Mouse (Mus musculus) spleen, adult 12 weeks (tissue): ENCODE data around the gene Fbxo11.

ENCODE experiments used
- DNase-seq: peaks from one replicate; pipeline ENCODE4 v3.0.0; 2022; ENCODE audit warnings: low spot score

Gene Fbxo11

DNA sequence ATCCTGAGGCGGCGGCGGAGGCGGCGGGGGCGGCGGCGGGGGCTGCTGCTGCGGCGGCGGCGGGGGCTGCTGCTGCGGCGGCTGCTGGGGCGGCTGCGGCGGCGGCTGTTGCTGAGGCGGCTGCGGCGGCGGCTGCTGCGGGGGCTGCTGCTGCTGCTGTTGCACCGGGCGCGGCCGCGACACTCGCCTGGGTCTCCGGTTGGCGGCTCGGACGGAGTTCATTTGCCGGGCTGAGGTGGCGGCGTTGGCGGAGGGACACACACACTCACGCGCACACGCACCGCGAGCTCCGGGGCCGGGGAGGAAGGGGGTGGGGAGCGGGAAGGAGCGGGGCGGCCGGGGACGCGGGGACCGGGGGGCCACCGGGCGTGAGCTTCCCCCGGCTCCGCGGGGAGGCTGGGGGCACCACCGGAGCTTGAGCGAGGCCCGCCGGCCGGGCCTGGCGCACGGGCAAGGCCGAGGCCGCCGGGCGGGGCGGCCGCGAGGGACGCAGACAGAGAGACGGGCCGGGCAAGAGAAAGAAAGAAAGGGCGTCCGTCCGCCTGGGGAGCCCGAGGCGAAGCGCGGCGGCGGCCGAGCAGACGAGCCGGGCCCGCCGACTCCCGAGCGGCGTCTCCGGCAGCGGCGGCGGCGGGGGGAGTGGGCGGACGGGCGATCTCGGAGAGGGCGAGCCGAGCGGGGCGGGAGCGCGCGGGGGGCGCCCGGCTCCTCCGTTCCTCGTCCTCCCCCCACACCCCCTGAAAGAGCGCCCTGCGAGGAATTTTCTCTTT, at the start of gene Fbxo11:
Gene Fbxo11 (minus strand): TSS at position 261 of the 770 bp plus-strand sequence.
- peak; percentile 51 for DNase-seq

DNA sequence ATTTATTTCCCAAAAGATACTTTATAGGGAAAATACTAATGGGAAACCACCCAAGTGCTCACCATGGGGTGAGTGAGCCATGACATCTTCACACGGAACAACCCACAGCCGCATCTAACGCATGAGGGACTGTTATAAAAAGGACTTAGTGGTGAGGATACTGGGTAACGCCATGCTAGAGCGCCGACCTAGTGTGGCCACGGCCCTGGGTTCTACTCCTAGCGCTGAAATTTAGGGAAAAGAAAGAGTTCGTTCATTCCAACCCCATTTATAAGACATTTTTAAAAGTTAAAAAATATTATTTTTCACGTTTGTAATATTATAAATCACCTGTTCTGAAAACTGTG, 48.8 kb upstream of the Fbxo11 start:
- no peak for DNase-seq

GRCm38 (mm10) chr17:88113015-88113882, 48.2 kb upstream of the Fbxo11 start:
- DNase-seq = peak; percentile 42

- DNase-seq = peak; percentile 40
Observed at GRCm38 (mm10) chr17:88111865-88112645, 47.0 kb upstream of the Fbxo11 start.

DNA sequence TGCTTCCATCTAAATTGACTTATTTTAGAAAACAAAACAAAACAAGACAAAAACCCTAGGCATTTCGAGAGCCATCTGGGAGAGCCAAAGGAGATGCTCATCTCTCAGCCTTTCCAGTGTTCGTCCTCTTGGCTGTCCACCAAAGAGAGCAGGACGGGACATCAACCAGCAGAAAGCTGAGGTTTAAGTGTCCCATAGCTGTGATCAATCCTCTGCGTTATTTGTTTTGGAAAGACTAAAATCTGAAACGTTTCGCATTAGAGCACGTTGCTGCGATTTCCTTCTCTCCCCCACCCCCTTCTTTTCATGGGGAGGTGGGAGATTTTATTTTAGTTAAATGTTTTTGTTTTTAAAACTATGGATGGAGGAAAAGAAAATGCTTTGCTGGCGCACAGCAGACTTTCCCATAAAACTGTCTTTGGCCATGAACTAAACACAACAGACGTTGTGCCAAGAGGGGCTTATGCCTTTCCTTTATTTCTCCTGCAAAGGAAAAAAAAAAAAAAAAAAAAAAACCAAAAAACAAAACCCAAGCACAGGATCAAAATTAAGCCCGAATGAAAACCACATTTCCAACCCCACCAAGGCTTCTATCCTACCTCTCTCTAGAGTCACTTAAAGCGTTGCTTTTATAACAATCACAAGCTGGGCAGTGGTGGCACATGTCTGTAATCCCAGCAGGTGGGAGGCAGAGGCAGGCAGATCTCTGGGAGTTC, 46.1 kb upstream of the Fbxo11 start:
- no peak for DNase-seq

DNA sequence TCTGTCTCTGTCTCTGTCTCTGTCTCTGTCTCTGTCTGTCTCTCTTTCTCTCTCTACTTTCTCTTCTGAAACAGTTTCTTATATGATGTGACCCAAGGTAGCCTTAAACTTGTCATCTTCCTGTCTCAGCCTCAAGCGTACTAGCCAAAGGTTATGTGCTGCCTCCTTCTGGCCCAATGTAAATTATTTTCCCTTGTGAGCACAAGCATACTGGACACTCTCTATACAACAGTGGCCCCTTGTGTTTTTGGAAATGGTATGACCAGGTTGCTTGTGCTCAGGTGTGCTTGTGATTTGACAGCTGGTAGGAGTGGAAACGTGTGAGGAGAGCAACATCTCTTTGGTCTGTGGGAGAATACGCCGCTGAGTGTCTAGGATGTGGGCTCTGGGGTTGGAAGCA, 42.6 kb upstream of the Fbxo11 start:
- no peak for DNase-seq

- DNase-seq = no peak
Observed at GRCm38 (mm10) chr17:88106365-88106764, 41.3 kb upstream of the Fbxo11 start.

GRCm38 (mm10) chr17:88102597-88102996, 37.5 kb upstream of the Fbxo11 start:
- DNase-seq = no peak

DNA sequence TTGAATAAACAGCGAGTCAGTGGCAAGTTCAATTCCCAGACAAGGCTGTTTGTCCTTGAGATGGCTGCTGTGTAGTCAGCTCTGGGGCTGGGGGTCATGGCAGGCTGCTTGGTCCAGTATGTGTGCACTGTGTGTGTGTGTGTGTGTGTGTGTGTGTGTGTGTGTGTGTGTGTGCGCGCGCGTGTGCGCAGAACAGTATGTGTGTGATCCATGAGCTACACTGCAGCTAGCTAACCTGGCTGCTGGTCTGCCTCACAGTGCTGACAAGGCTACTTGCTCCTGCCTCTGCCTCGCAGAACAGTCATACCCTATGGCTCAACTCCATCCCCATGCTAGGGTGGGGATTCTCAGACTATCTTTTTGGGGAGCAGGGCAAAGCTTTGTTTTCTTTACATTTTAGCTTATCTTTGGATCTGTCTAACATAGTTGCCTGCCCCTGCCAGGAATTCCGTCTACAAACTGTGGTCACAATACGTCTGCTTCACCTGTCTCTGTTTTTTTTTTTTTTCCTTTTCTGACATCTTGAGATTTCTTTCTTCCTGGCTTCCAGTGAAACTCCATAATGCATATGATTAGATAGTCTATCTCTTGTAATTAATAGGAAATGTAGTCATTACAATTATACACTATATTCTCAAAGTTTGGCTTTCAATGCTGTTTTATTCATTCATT, 33.2 kb upstream of the Fbxo11 start:
- no peak for DNase-seq

GRCm38 (mm10) chr17:88097543-88097942, 32.5 kb upstream of the Fbxo11 start:
- DNase-seq = no peak

DNA sequence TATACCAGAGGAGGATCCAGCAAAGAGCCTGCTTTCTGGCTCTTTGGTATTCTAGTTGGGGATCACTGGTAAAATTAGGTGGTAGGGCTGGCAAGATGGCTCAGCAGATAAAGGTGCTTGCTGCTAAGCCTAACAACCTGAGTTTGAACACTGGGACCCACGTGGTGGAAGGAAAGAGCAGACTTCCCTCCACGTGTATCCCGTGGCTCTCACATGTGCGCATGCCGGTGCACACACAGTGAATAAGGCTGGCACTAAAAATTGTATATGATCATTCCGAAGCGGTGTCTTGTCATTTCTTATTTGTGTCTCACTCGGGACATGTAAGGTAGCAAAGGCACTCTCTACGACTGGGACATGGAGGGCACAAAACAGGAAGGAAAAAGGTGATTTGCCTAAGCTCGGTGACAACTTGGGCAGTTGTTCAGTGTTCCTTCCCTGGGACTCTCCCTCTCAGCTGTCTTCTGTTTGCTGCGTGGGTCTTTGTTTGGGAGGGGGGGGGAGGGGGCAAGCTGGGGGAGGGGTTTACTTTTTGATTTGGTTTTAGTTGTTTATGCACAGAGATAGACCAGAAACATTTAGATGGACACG, 31.8 kb upstream of the Fbxo11 start:
- DNase-seq = no peak

DNA sequence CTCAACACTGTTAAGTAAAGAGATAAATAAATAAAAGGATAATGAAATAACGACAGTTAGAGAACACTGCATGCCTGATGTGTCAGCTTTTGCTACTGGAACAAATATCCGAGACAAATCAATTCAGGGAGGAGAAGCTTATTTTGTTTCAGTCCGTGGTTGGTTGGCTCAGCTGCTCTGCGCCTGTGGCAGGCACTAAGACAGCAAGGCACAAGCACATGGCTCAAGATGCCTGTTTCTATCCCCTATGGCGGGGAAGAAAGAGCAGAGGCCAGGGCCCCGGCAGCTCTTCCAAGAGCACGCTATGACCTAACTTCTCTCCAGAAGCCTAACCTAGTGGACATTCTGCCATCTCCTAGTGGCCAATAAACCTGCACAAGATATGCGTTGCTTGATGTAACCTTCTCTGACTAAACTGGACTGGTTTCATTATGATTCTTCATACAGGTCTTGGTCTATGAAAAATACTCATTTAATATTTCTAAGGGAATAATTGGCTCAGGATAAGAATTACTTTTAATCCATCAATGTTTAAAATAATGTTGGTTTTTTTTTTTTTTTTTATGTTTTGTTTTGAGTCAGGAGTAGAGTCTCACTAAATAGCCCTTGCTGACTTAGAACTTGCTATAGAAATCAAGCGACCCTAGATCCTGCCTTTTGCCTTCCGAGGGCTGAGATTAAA, 30.6 kb upstream of the Fbxo11 start:
- no peak for DNase-seq

DNA sequence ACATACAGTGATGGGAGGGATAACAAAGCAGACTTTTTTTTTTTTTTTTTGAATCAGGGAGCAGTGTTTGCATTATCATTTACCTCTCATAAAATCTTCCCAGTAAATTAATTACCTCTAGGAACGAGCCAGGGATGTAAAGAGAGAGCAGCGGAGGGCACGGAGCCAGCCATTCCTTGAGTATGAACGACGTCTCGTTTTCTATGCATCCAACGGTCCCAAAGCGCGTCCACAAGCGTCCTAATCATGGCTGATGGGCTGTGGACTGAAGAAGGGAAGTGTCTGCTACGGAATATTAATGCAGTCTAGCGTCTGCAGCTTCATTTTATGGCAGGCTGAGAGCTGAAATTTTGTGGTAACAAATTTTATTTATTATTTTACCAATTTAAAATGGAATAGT, 29.2 kb upstream of the Fbxo11 start:
- DNase-seq = no peak

GRCm38 (mm10) chr17:88093798-88094197, 28.7 kb upstream of the Fbxo11 start:
- no peak for DNase-seq

GRCm38 (mm10) chr17:88085976-88086375, 20.9 kb upstream of the Fbxo11 start:
- no peak for DNase-seq

- DNase-seq = no peak
Observed at GRCm38 (mm10) chr17:88081446-88081845, 16.4 kb upstream of the Fbxo11 start.

- DNase-seq = no peak
Observed at GRCm38 (mm10) chr17:88079771-88080170, 14.7 kb upstream of the Fbxo11 start.

GRCm38 (mm10) chr17:88072047-88072446, 7.0 kb upstream of the Fbxo11 start:
- no peak for DNase-seq

GRCm38 (mm10) chr17:88068024-88068719, 3.1 kb upstream of the Fbxo11 start:
- DNase-seq = no peak
